Mouse (Mus musculus) liver, postnatal 0 days (tissue): Measurements from ENCODE around the gene Ttll8. TPM values are rescaled to one million over a fixed set of nuclear protein-coding genes. Genes with fewer than 3 reads are reported as not detected.
A peak's percentile ranks its signal among the peaks of the same experiment; 100 is the strongest.

Source experiments
- ATAC-seq: fragments of 200-750 bp; cut with Nextera tagmentation; 2 replicates; pipeline ENCODE4 v1.8.0; 2017; ENCODE audit warnings: mild to moderate bottlenecking, moderate library complexity
- DNase-seq: peaks from one replicate; pipeline ENCODE4 v3.0.0-alpha.2; 2016
- H3K27ac ChIP-seq: fragments of 300-500 bp; sonication (generic); 2 replicates; pipeline ENCODE4 v1.5.1; 2014; ENCODE audit warnings: antibody characterized with exemption, moderate library complexity, mild to moderate bottlenecking, low read depth
- H3K27me3 ChIP-seq: fragments of 300-500 bp; sonication (generic); 2 replicates; pipeline ENCODE4 v1.6.1; 2014; ENCODE audit warnings: low read length, control low read depth, mixed read lengths; ENCODE audit not compliant: insufficient read depth
- H3K36me3 ChIP-seq: fragments of 300-500 bp; sonication (generic); replicated peaks from 2 replicates; pipeline ENCODE4 v1.6.1; 2014; ENCODE audit warnings: mild to moderate bottlenecking, control low read depth, low read length, moderate library complexity, mixed read lengths; ENCODE audit not compliant: insufficient read depth
- H3K4me1 ChIP-seq: fragments of 300-500 bp; sonication (generic); 2 replicates; pipeline ENCODE4 v1.6.1; 2014; ENCODE audit warnings: antibody characterized with exemption, mild to moderate bottlenecking, control low read depth; ENCODE audit not compliant: insufficient read depth
- H3K4me2 ChIP-seq: fragments of 300-500 bp; sonication (generic); 2 replicates; pipeline ENCODE4 v1.6.1; 2014; ENCODE audit warnings: low read depth, mild to moderate bottlenecking, low read length, moderate library complexity, mixed read lengths
- H3K4me3 ChIP-seq: fragments of 300-500 bp; sonication (generic); 2 replicates; pipeline ENCODE4 v1.5.1; 2014; ENCODE audit warnings: low read depth, low read length
- H3K9ac ChIP-seq: fragments of 300-500 bp; sonication (generic); replicated peaks from 2 replicates; pipeline ENCODE4 v1.6.1; 2014; ENCODE audit warnings: mild to moderate bottlenecking, moderate library complexity
- H3K9me3 ChIP-seq: fragments of 300-500 bp; sonication (generic); 2 replicates; pipeline ENCODE4 v1.6.1; 2016; ENCODE audit warnings: mild to moderate bottlenecking, control low read depth, low read length, mixed read lengths
- CTCF ChIP-seq: sonication (generic); IDR thresholded peaks from 2 replicates; pipeline ENCODE4 v1.5.1; 2016; ENCODE audit warnings: antibody characterized with exemption, low read depth
- EP300 ChIP-seq: IDR thresholded peaks from 2 replicates; pipeline ENCODE4 v1.6.1; 2016; ENCODE audit warnings: antibody characterized with exemption, low read depth, mild to moderate bottlenecking
- WGBS: fragments of 180-500 bp; shearing (Covaris S2); extraction: QIAGEN DNeasy Blood & Tissue Kit; methylation state at CpG from one replicate; pipeline ENCODE4 v1.1.7; 2014; ENCODE audit not compliant: insufficient replicate concordance; 5-methylcytosine and 5-hydroxymethylcytosine counted together
- polyA plus RNA-seq: library from polyadenylated mRNA; unstranded; fragments of >200 nt; fragmentation: Nextera tagmentation; extraction: Ambion mirVana; gene quantifications from 2 replicates; pipeline ENCODE4 v1.2.1, GENCODE M21; 2015

The Ttll8 gene
- polyA plus RNA-seq, 1 experiment from 2014 or later: not detected

DNA sequence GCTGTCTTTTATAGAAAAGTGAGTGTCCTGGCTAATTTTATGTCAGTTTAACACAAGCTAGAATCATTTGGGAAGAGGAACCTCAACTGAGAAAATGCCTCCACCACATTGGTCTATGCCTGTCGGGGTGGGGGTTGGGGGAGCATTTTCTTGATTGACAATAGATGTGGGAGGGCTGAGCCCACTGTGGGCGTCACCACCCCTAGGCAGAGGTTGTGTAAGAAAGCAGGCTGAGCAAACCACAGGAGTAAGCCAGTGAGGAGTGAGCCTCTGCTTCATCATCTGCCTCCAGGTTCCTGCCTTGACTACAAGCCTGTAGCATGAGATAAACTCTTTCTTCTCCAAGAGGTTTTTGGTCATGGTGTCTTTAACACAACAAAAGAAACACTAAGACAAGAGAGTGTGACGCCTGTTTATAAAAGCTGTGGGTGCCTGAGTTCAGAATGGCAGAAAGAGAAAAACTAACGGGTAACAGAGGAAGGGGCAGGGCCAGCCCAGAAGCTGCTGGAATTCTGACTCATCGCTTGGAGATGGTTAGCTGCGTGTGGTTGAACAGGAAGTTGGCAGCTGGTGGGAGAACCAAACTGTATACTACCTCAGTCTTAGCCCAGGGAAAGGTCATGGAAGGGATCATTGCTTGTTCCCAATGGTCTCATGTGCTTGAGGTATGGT lies 17.5 kb downstream of the Ttll8 start:
- TF ChIP-seq CTCF (no peak), EP300 (no peak)
- Histone ChIP-seq H3K27me3 (no peaks in the 10 kb centered on the region), H3K36me3 (no peaks in the 10 kb centered on the region), H3K4me3 (no peak overlapping the region), H3K9me3 (no peaks in the 10 kb centered on the region), H3K9ac (no peak overlapping the region), H3K4me1 (no peaks in the 10 kb centered on the region), H3K27ac (no peak overlapping the region), H3K4me2 (no peak overlapping the region)
- 36% methylated on average over 6 of the region's 6 CpGs for WGBS
- DNase-seq (no peak), ATAC-seq (no peak)

DNA sequence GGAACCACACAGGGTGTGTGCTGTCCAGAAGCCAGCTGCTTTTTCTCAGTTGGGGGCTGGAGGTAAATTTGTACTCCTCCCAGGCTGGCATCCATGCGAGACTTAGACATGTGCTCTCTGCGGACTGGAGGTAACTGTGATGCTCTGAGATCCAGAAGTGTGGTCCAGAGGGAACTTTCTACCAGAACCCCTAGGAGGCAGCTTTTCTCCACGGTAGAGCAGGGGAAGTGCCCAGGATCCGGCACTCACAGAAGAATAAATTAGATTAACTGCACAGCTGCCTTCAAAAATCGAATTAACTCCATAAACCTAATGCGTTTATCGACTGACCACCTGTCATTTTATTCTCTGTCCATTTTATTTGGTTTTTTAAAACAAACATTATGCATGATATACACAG lies 20.1 kb downstream of the Ttll8 start:
- no peak overlapping the region for H3K27ac ChIP-seq
- H3K9ac ChIP-seq: no peak overlapping the region
- ATAC-seq (no peak), DNase-seq (no peak)
- H3K27me3 ChIP-seq: no peaks in the 10 kb centered on the region
- no peaks in the 10 kb centered on the region for H3K9me3 ChIP-seq
- H3K4me3 ChIP-seq: no peak overlapping the region
- TF ChIP-seq CTCF: peak; percentile 39
- TF ChIP-seq EP300: no peak
- no peaks in the 10 kb centered on the region for H3K4me1 ChIP-seq
- no peak overlapping the region for H3K4me2 ChIP-seq
- 58% methylated on average over 7 of the region's 7 CpGs for WGBS
- no peaks in the 10 kb centered on the region for H3K36me3 ChIP-seq

DNA sequence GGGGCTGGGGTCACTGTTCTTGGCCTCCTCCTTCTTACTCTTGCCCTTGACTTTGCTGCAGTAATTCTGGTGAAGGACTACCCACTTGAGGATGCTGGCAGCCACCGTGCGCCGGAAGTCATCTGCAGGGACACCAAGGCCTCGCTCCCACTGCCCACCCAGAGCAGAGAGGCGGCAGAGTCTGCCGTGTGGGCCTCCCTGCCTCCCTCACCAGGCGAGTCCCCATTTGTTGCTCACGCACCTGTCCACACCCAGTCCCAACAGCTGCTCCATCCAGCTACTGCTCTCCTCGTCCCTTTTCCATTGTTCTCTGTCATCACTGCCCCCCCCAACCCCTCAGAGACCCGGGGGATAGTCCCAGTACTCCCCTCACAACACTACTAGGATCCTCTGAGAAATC lies 21.6 kb downstream of the Ttll8 start:
- Histone ChIP-seq H3K4me2 (no peak overlapping the region), H3K4me1 (no peaks in the 10 kb centered on the region), H3K27me3 (no peaks in the 10 kb centered on the region), H3K4me3 (no peak overlapping the region), H3K36me3 (no peaks in the 10 kb centered on the region), H3K9ac (no peak overlapping the region), H3K9me3 (no peaks in the 10 kb centered on the region), H3K27ac (no peak overlapping the region)
- DNase-seq: no peak
- ATAC-seq: no peak
- TF ChIP-seq CTCF (no peak), EP300 (no peak)
- 73% methylated on average over 8 of the region's 10 CpGs for WGBS

DNA sequence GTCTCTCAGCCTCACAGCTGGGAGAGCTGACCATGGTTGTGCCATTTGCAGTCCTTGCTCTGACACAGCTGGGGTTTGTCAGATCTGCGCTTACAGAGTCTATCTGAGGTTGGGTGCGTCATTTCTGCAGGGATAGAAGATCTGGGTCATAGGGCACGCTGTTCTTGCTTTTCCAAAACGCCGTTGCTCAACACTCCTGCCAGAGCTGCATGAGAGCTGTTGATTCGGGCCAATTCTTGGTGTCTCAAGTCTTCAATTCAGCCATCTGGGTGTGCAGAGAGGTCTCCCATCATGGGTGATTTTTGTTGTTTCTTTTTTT lies 32.3 kb downstream of the Ttll8 start:
- Histone ChIP-seq H3K9ac (no peak overlapping the region), H3K27ac (peak overlapping the region; percentile 70), H3K4me1 (0 out of 2 replicates have a peak, but pooled peaks cover 4% of the 10 kb centered on the region), H3K27me3 (no peaks in the 10 kb centered on the region), H3K4me2 (no peak overlapping the region), H3K4me3 (no peak overlapping the region), H3K36me3 (no peaks in the 10 kb centered on the region), H3K9me3 (no peaks in the 10 kb centered on the region)
- DNase-seq (peak; percentile 42), ATAC-seq (peak; percentile 68)
- TF ChIP-seq EP300 (no peak), CTCF (no peak)
- 42% methylated on average over 6 of the region's 6 CpGs for WGBS

DNA sequence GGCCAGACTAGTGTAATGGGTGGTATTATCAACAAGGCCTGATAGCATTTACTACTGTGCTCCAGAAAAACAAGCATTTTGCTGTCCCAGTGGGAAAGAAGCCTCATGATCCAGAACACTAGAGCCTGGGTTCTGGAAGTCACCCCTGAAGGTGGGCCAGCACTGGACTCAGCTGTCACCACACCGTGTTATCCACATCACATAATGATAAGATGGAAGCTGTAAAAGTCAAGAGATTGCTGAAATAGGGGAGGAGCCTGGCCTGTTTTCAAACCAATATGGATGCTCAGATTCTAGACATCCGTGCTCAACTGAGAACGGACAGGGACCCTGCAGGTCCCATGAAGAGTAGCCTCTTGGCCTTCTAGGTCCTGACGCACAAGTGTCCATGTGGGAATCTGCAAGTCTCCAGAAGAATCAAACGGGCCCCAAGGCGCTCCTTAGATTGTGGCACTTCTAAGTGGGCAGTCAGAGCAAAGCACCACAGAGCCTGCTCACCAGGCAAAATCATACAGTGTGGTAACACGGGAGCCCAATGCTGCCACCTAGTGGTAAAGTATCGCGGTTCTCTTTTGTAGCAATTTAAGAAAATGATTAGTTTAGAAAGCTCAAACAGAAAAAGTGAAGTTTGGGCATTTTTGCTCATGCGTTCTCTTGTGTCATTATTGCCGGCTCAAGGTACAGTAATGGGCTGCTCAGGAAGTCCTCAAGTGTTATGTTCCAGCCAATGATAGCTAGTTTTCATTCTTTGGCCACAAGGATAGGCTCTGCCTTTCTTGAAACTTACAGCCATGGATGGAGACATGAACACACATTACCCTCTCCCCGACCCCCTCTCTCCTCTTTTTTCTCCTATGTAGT lies 32.9 kb downstream of the Ttll8 start:
- H3K4me2 ChIP-seq: no peak overlapping the region
- H3K4me1 ChIP-seq: 0 out of 2 replicates have a peak, but pooled peaks cover 4% of the 10 kb centered on the region
- no peaks in the 10 kb centered on the region for H3K27me3 ChIP-seq
- H3K9ac ChIP-seq: no peak overlapping the region
- peak; percentile 67 for ATAC-seq
- no peak overlapping the region for H3K4me3 ChIP-seq
- DNase-seq: peak; percentile 76
- 28% methylated on average over 12 of the region's 12 CpGs for WGBS
- H3K9me3 ChIP-seq: no peaks in the 10 kb centered on the region
- peak overlapping the region; percentile 70 for H3K27ac ChIP-seq
- peak; percentile 87 for TF ChIP-seq CTCF
- no peak for TF ChIP-seq EP300
- H3K36me3 ChIP-seq: no peaks in the 10 kb centered on the region

DNA sequence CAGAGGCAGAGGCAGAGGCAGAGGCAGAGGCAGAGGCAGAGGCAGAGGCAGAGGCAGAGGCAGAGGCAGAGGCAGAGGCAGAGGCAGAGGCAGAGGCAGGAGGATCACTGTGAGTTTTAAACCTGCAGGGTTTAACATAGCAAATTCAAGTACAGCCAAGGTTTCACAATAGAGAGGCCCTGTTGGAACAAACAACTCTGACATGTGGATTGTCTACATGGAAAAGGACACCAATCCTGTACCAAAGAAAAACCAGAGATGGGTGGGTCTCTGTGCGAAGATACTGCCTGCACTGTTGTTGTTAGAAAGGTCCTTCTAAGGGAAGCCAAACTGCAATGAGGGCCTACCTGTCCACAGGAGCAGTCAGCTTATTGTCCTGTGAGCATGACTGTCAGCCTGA lies 34.2 kb downstream of the Ttll8 start:
- Histone ChIP-seq H3K4me3 (no peak overlapping the region), H3K27me3 (no peaks in the 10 kb centered on the region), H3K4me1 (0 out of 2 replicates have a peak, but pooled peaks cover 4% of the 10 kb centered on the region), H3K9me3 (no peaks in the 10 kb centered on the region), H3K9ac (no peak overlapping the region), H3K36me3 (no peaks in the 10 kb centered on the region), H3K4me2 (no peak overlapping the region), H3K27ac (peak overlapping the region; percentile 70)
- no peak for TF ChIP-seq CTCF
- no peak for TF ChIP-seq EP300
- DNase-seq (no peak), ATAC-seq (0 out of 2 replicates have a peak, but pooled peaks have one; percentile 5)
- 80% methylated on average over 1 of the region's 1 CpGs for WGBS
